Mouse (Mus musculus): Measurements from ENCODE around the gene Hp1bp3. TPM values are rescaled to one million over a fixed set of nuclear protein-coding genes. Genes with fewer than 3 reads are reported as not detected.

Gene Hp1bp3
- polyA plus RNA-seq, 1 experiment from 2014 or later, result 134 TPM

DNA sequence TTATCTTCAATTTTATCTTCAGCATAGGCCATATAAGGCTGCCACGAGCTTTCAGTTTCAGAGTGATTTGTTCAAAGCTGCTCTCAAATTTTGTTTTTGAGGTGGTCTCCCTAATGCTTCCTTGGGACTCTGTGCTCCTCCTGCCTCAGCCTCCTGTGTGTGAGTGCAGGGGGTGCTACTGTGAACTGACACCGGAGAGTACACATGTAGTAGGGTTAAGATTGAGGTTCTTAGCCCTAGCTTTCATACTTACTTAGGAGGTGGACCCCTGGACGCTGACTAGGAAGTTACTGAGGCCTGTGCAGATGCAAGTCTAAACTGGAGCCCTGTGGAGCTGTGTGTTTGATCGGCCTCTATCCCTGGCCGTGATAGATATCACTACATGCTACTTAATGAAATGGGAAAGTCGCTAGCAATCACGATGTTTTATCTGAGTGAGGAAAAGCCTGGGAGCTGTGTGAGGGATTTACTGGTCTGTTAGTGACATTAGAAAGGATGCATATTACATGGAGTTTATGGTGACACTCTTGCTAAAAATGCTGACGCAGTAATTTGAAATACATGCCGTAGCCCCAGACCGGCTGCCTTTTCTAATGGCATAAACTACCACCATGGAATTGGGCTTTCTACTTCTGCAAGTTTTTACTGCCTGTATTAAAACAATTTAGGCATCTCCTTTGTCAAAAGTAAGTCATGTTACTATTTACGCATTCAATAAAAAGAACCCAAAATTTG lies 2.0 kb downstream of the Hp1bp3 start:
- peaks cover 10% of the 10 kb centered on the region for H3K4me1 ChIP-seq (replicated peaks; ENCODE audit: insufficient read depth, low read length)
- no peak for ATAC-seq (replicated peaks; ENCODE audit: low FRiP score, low read depth)

DNA sequence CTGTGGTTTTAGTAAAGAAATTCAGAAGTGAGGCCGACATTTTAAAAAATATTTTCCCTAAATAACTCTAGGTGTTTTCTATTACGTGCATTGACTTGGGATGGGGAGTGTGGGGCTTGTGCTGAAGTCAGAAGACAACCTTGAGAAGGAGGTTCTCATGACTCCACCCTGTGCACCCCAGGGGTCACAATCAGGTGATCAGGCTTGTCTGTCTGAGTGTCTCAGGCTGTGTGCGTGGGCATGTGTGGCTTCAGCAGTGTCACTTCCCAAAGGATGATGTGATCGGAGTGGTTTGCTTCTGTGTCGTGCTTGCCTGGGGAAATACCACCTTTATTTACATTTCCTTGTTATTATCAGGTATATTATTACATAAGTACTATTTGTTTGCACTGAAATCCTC lies 3.2 kb downstream of the Hp1bp3 start:
- no peak overlapping the region for H3K27ac ChIP-seq
- ATAC-seq (replicated peaks; ENCODE audit: low FRiP score, low read depth), result no peak
- no peak for TF ChIP-seq CTCF (IDR thresholded peaks at IDR 0.05; ENCODE audit: low read depth)
- H3K4me2 ChIP-seq (ENCODE audit: low read length), result no peak overlapping the region
- H3K4me3 ChIP-seq (replicated peaks; ENCODE audit: low read depth, low read length), result no peak overlapping the region
- DNase-seq (ENCODE audit: low spot score), result no peak
- WGBS, result 87% methylated on average over 5 of the region's 5 CpGs
- peaks cover 13% of the 10 kb centered on the region; the same call in 1 of the 2 replicates for H3K36me3 ChIP-seq (ENCODE audit: insufficient read depth, low read length)
- H3K9me3 ChIP-seq (replicated peaks; ENCODE audit: low read length), result no peaks in the 10 kb centered on the region
- H3K9ac ChIP-seq (ENCODE audit: low read depth, low read length), result no peak overlapping the region
- H3K4me1 ChIP-seq (replicated peaks; ENCODE audit: insufficient read depth, low read length), result peaks cover 10% of the 10 kb centered on the region
- no peaks in the 10 kb centered on the region for H3K27me3 ChIP-seq (ENCODE audit: insufficient read depth, low read length)

More for the DNA sequence above, 2.0 kb downstream of the Hp1bp3 start:
- WGBS, result 67% methylated on average over 11 of the region's 11 CpGs
- Histone ChIP-seq H3K27me3 (ENCODE audit: insufficient read depth, low read length) (no peaks in the 10 kb centered on the region), H3K4me3 (replicated peaks; ENCODE audit: low read depth, low read length) (peak overlapping the region; percentile 96), H3K9ac (ENCODE audit: low read depth, low read length) (peak overlapping the region; percentile 98; the same call in 1 of the 2 replicates), H3K9me3 (replicated peaks; ENCODE audit: low read length) (no peaks in the 10 kb centered on the region), H3K27ac (peak overlapping the region; percentile 93), H3K4me2 (ENCODE audit: low read length) (peak overlapping the region; percentile 79), H3K36me3 (ENCODE audit: insufficient read depth, low read length) (peaks cover 8% of the 10 kb centered on the region; the same call in 1 of the 2 replicates)
- no peak for DNase-seq (ENCODE audit: low spot score)
- TF ChIP-seq CTCF (IDR thresholded peaks at IDR 0.05; ENCODE audit: low read depth), result no peak

DNA sequence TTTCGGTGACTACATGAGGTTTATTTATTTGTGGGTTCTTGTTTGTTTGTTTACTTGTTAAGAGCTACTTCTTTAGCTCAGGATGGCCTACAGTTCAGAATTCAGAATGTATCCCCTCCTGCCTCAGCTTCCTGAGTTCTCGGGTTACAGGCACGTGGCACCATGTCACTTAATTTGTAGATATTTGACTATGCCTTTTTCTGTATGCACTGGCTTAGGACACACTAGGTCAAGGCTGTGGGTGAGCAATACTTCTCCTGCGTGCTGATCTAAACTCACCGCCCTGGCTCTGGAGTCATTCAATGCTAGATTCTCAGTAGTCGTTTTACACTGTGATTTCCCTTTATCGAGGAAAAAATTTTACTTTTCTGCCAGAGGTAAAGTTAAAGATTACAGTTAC lies 4.7 kb downstream of the Hp1bp3 start:
- Histone ChIP-seq H3K9me3 (replicated peaks; ENCODE audit: low read length) (no peaks in the 10 kb centered on the region), H3K27me3 (ENCODE audit: insufficient read depth, low read length) (no peaks in the 10 kb centered on the region), H3K27ac (no peak overlapping the region), H3K9ac (ENCODE audit: low read depth, low read length) (no peak overlapping the region), H3K4me2 (ENCODE audit: low read length) (no peak overlapping the region), H3K4me1 (replicated peaks; ENCODE audit: insufficient read depth, low read length) (peaks cover 10% of the 10 kb centered on the region), H3K36me3 (ENCODE audit: insufficient read depth, low read length) (peaks cover 20% of the 10 kb centered on the region), H3K4me3 (replicated peaks; ENCODE audit: low read depth, low read length) (no peak overlapping the region)
- 78% methylated on average over 7 of the region's 7 CpGs for WGBS
- no peak for TF ChIP-seq CTCF (IDR thresholded peaks at IDR 0.05; ENCODE audit: low read depth)
- DNase-seq (ENCODE audit: low spot score), result no peak
- no peak for ATAC-seq (replicated peaks; ENCODE audit: low FRiP score, low read depth)

DNA sequence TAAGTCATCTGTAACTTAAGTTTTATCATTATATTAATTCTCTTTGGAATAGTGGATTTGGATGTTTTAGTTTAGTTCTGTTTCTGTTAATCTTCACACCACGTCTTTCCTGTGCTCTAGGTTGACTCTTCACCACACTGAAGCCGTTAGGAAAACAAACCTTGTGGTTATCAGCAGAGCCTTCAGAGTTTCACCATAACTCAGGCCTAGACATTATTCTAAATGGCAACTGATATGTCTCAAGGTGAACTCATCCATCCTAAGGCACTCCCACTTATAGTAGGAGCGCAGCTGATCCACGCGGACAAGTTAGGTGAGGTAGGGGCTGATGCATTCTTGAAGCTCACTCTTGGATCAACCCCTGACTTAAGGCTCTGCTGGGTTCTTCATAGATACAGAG lies 5.3 kb downstream of the Hp1bp3 start:
- Histone ChIP-seq H3K9me3 (replicated peaks; ENCODE audit: low read length) (no peaks in the 10 kb centered on the region), H3K4me3 (replicated peaks; ENCODE audit: low read depth, low read length) (no peak overlapping the region), H3K27ac (no peak overlapping the region), H3K27me3 (ENCODE audit: insufficient read depth, low read length) (no peaks in the 10 kb centered on the region), H3K9ac (ENCODE audit: low read depth, low read length) (no peak overlapping the region), H3K4me1 (replicated peaks; ENCODE audit: insufficient read depth, low read length) (peaks cover 10% of the 10 kb centered on the region), H3K4me2 (ENCODE audit: low read length) (no peak overlapping the region), H3K36me3 (ENCODE audit: insufficient read depth, low read length) (peaks cover 26% of the 10 kb centered on the region)
- WGBS, result 85% methylated on average over 5 of the region's 5 CpGs
- ATAC-seq (replicated peaks; ENCODE audit: low FRiP score, low read depth) (no peak), DNase-seq (ENCODE audit: low spot score) (no peak)
- TF ChIP-seq CTCF (IDR thresholded peaks at IDR 0.05; ENCODE audit: low read depth), result no peak

DNA sequence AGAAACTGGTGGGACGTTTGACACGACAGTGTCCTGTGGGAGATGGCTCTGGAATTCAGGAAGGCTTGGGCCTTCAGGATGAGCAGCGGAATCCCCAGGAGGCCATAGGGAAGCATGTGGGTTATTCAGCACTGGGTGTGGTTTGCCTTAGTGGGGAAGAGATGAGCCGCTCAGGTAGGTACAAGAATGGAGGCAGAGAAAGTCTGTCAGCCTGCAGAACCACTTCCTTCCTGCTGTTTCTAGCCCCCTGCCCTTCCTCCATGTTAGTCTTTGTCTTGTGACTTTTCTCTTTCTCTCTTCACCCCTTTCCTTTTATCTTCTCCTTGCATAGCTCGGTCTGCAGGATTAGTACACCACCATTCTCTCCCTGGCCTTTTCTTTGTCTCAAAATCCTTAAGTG lies 6.3 kb downstream of the Hp1bp3 start:
- no peak overlapping the region for H3K4me3 ChIP-seq (replicated peaks; ENCODE audit: low read depth, low read length)
- no peak overlapping the region for H3K9ac ChIP-seq (ENCODE audit: low read depth, low read length)
- H3K4me1 ChIP-seq (replicated peaks; ENCODE audit: insufficient read depth, low read length), result peaks cover 10% of the 10 kb centered on the region
- 76% methylated on average over 5 of the region's 5 CpGs for WGBS
- no peak overlapping the region for H3K27ac ChIP-seq
- no peak for TF ChIP-seq CTCF (IDR thresholded peaks at IDR 0.05; ENCODE audit: low read depth)
- ATAC-seq (replicated peaks; ENCODE audit: low FRiP score, low read depth), result no peak
- no peaks in the 10 kb centered on the region for H3K9me3 ChIP-seq (replicated peaks; ENCODE audit: low read length)
- DNase-seq (ENCODE audit: low spot score), result no peak
- peaks cover 35% of the 10 kb centered on the region for H3K36me3 ChIP-seq (ENCODE audit: insufficient read depth, low read length)
- H3K27me3 ChIP-seq (ENCODE audit: insufficient read depth, low read length), result no peaks in the 10 kb centered on the region
- H3K4me2 ChIP-seq (ENCODE audit: low read length), result no peak overlapping the region

DNA sequence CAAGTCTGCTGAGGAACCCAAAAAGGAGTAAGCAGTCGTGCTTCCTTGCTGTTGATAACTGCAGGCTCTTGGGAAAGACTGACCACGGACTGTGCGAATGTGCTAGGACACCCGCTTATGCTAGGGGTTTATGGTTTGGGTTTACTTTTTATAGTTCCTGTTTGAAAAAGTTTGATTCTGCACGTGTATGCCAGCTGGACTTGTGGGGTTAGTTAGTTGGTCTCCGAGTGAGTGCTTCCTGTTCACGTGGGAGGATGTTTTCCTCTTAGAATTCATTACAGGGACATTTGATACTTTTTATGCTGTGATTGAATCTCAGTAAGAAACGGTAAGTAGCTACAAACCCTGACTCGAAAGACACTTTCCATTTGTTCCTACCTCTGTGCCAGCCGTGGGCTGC lies 7.5 kb downstream of the Hp1bp3 start:
- Histone ChIP-seq H3K36me3 (ENCODE audit: insufficient read depth, low read length) (peaks cover 47% of the 10 kb centered on the region), H3K27ac (no peak overlapping the region), H3K4me3 (replicated peaks; ENCODE audit: low read depth, low read length) (no peak overlapping the region), H3K4me1 (replicated peaks; ENCODE audit: insufficient read depth, low read length) (peaks cover 5% of the 10 kb centered on the region; the same call in 1 of the 2 replicates), H3K27me3 (ENCODE audit: insufficient read depth, low read length) (no peaks in the 10 kb centered on the region), H3K9me3 (replicated peaks; ENCODE audit: low read length) (no peaks in the 10 kb centered on the region), H3K4me2 (ENCODE audit: low read length) (no peak overlapping the region), H3K9ac (ENCODE audit: low read depth, low read length) (no peak overlapping the region)
- no peak for TF ChIP-seq CTCF (IDR thresholded peaks at IDR 0.05; ENCODE audit: low read depth)
- no peak for ATAC-seq (replicated peaks; ENCODE audit: low FRiP score, low read depth)
- peak; percentile 49 for DNase-seq (ENCODE audit: low spot score)
- WGBS, result 43% methylated on average over 10 of the region's 10 CpGs
